Mouse (Mus musculus): Measurements from ENCODE around the gene A530032D15Rik.
"Not testable (repeated sequence)": the region's sequence is repeated elsewhere in the genome, so short reads cannot be mapped to it uniquely, and the experiment has no call there.

Gene A530032D15Rik

GRCm38 (mm10) chr1:85109753-85110152 lies at the start of gene A530032D15Rik:
Gene A530032D15Rik (minus strand): TSS chr1:85109853.
- not testable (repeated sequence) for ATAC-seq (ENCODE audit: insufficient number of reproducible peaks, low FRiP score, low TSS enrichment)

- ATAC-seq (ENCODE audit: insufficient number of reproducible peaks, low FRiP score, low TSS enrichment), result not testable (repeated sequence)
Observed at GRCm38 (mm10) chr1:85155151-85155550, 45.5 kb upstream of the A530032D15Rik start.

- ATAC-seq (ENCODE audit: insufficient number of reproducible peaks, low FRiP score, low TSS enrichment), result not testable (repeated sequence)
Observed at GRCm38 (mm10) chr1:85133671-85134070, 24.0 kb upstream of the A530032D15Rik start.

- not testable (repeated sequence) for ATAC-seq (ENCODE audit: insufficient number of reproducible peaks, low FRiP score, low TSS enrichment)
Observed at GRCm38 (mm10) chr1:85121841-85122240, 12.2 kb upstream of the A530032D15Rik start.

- ATAC-seq (ENCODE audit: insufficient number of reproducible peaks, low FRiP score, low TSS enrichment), result not testable (repeated sequence)
Observed at GRCm38 (mm10) chr1:85118341-85118740, 8.7 kb upstream of the A530032D15Rik start.

- ATAC-seq (ENCODE audit: insufficient number of reproducible peaks, low FRiP score, low TSS enrichment), result not testable (repeated sequence)
Observed at GRCm38 (mm10) chr1:85117537-85117936, 7.9 kb upstream of the A530032D15Rik start.

DNA sequence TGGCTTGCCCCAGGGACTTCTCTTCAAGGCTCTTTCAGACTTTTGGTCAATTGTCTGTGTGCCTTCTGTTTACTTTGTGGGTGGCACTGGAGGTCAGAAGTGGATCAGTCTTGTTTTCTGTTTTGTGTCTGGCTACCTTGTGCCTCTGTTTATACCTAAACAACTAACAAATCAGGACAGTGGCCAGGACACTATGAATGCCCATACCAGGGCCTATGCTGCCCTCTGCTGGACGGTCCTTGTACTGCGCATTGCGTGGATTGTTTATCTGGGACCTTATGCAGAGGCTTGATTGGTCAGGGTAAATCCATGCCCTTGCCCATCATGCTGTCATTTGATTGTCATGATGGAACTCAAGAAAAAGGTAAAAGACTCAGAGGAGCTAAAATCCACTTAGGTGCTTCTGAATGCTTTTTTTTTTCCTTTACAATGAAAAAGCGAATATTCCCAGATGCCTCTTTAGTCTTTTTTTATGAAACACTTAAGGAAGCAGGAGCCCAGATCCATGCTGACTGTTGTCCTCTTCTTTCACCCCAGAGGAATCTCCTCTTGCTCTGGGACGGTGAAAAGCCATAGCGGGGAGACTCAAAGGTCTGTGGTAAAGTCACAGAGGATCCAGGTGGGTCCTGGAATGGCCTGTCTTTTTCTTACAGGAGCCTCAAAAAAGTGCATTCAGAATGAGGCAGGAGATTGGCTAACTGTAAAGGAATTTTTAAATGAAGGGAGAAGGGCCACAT lies 5.2 kb upstream of the A530032D15Rik start:
- ATAC-seq (ENCODE audit: insufficient number of reproducible peaks, low FRiP score, low TSS enrichment), result not testable (repeated sequence)

GRCm38 (mm10) chr1:85114078-85114477 lies 4.4 kb upstream of the A530032D15Rik start:
- not testable (repeated sequence) for ATAC-seq (ENCODE audit: insufficient number of reproducible peaks, low FRiP score, low TSS enrichment)

DNA sequence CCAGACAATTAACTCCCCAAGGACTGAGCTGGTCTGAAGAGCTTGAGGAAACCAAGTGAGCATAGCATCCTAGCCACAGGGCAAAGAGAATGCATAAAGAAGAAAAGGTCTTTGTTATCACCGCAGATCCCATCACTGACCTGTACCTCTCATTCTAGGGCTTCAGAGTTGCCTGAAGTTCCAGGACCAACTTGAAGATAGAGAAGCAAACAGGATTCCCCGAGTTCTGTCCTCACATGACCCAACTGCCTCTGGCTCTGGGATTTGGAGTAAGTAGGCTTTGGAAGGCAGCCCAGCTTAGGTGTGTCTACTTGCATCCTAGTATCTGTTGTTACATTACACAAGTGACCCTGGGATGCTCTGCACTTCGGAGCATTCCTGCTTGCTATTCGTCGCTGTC lies 3.2 kb upstream of the A530032D15Rik start:
- not testable (repeated sequence) for ATAC-seq (ENCODE audit: insufficient number of reproducible peaks, low FRiP score, low TSS enrichment)

DNA sequence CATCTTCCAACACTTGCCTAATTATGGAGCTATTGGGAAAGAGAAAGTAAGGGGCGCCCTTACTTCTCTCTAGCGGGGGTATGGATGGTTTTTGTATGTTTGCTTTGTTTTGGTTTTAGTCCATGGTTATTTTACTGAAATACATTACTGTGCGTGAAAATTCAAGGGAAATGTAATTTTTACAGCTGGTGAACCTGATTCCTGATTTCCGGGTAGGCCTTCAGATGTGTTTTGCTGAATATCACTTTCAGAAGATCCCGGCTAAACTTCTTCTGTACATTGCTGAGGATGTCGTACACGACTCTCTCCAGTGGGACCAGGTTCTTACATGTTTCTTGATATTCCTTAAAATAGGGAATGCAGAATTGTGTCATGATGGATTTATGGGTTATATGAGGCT lies 2.6 kb upstream of the A530032D15Rik start:
- ATAC-seq (ENCODE audit: insufficient number of reproducible peaks, low FRiP score, low TSS enrichment), result not testable (repeated sequence)

GRCm38 (mm10) chr1:85111572-85111971 lies 1.9 kb upstream of the A530032D15Rik start:
- ATAC-seq (ENCODE audit: insufficient number of reproducible peaks, low FRiP score, low TSS enrichment), result not testable (repeated sequence)

- ATAC-seq (ENCODE audit: insufficient number of reproducible peaks, low FRiP score, low TSS enrichment), result not testable (repeated sequence)
Observed at GRCm38 (mm10) chr1:85110876-85111275, 1.2 kb upstream of the A530032D15Rik start.

DNA sequence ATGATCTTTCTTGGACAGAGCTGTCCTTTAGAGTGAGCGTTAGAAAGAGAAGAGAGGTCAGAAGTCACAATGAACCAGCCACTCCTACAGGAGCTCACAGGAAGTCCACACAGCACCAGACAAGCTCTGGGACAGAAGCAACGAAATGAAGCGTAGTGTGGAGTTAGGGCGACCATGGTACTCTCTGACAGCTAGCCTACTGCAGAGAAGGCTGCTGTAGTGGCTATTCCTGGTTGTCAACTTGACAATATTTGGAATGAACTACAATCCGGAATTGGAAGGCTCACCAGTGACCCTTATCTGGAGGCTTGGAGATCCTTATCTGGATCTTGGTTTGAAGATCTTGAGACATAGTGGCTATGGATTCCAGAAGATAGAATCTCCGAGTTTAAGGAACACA lies 3.6 kb downstream of the A530032D15Rik start:
- ATAC-seq (ENCODE audit: insufficient number of reproducible peaks, low FRiP score, low TSS enrichment), result not testable (repeated sequence)

DNA sequence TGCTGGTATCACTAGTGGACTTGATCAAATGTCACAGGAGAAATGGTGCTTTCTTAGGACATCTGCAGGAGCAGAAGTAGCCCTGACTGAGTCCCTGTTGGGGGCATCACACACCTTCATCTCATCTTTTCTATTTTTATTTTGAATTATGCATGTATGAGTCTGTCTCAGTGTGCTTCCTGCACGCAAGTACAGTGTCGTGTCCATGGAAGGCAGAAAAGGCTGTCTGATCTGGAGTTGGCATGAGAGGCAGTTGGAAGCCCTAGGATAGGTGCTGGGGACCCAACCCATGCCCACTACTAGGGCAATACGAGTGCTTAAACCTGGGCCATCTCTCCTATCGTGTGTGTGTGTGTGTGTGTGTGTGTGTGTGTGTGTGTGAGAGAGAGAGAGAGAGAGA lies 4.3 kb downstream of the A530032D15Rik start:
- ATAC-seq (ENCODE audit: insufficient number of reproducible peaks, low FRiP score, low TSS enrichment), result not testable (repeated sequence)

DNA sequence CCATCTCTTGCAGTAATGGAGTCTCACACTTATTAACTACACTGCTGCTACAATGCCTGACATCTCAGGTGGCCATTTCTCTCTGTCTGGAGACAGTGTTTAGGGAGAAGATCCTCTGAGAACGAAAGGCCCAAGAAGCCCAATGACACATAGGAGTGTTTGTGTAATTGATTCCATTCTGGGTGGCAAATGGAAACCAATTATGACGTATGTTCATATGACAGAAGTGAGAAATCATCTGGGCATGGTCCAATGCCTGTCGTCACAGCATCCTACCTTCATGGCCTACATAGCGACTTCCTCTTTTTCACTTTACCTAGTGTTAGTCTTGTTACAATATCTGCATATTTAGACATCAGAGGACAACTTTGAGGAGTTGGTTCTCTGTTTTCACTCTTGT lies 7.9 kb downstream of the A530032D15Rik start:
- not testable (repeated sequence) for ATAC-seq (ENCODE audit: insufficient number of reproducible peaks, low FRiP score, low TSS enrichment)

DNA sequence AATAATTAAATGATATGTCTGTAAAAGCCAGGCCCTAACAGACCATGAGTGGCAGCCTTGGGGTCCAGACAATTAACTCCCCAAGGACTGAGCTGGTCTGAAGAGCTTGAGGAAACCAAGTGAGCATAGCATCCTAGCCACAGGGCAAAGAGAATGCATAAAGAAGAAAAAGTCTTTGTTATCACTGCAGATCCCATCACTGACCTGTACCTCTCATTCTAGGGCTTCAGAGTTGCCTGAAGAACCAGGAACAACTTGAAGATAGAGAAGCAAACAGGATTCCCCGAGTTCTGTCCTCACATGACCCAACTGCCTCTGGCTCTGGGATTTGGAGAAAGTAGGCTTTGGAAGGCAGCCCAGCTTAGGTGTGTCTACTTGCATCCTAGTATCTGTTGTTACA lies 9.8 kb downstream of the A530032D15Rik start, which contains the start of gene Gm10553:
Gene Gm10553, plus strand, starts transcription at position 301 of the 400 bp plus-strand sequence.
- not testable (repeated sequence) for ATAC-seq (ENCODE audit: insufficient number of reproducible peaks, low FRiP score, low TSS enrichment)

DNA sequence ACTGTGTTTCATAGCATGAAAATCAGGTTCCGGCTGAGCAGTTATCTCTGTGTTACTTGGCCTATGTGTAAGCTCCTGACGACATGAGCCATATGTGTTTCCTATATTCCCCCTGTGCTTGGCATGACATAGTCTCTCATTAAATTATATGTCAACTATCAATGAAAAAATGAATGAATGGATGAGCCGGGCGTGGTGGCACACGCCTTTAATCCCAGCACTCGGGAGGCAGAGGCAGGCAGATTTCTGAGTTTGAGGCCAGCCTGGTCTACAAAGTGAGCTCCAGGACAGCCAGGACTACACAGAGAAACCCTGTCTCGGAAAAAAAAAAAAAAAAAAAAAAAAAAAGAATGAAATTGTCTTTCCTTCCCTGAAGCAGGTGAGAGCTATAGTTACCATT lies 10.6 kb downstream of the A530032D15Rik start:
- not testable (repeated sequence) for ATAC-seq (ENCODE audit: insufficient number of reproducible peaks, low FRiP score, low TSS enrichment)

DNA sequence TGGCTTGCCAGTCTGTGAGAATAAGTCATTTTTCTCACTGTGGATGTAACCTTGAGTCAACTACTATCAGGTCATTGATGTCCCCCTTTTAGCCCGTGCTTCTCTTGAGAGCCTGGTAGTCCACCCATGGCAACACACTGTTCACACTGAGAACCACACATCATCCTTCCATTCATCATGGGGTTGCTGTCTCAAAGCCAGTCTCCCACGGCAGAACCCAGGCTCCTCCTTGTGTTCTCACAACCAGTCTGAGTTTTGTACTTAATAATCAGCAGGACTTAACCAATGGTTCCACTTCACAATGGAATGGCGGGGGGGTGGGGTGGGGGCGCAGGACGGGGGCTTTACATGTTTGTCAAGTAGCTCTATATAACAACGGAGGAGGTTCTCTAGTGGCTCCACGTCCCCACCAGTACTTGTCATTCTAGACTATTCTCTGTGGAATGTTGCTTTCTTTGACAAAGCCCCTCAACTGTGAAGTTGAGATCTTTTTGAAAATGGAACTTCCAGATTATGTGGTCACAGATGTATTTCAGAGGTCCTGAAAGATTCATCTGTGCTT lies 16.6 kb downstream of the A530032D15Rik start:
- not testable (repeated sequence) for ATAC-seq (ENCODE audit: insufficient number of reproducible peaks, low FRiP score, low TSS enrichment)

- not testable (repeated sequence) for ATAC-seq (ENCODE audit: insufficient number of reproducible peaks, low FRiP score, low TSS enrichment)
Observed at GRCm38 (mm10) chr1:85092169-85092568, 17.5 kb downstream of the A530032D15Rik start.

- ATAC-seq (ENCODE audit: insufficient number of reproducible peaks, low FRiP score, low TSS enrichment), result not testable (repeated sequence)
Observed at GRCm38 (mm10) chr1:85086211-85086610, 23.4 kb downstream of the A530032D15Rik start.

- not testable (repeated sequence) for ATAC-seq (ENCODE audit: insufficient number of reproducible peaks, low FRiP score, low TSS enrichment)
Observed at GRCm38 (mm10) chr1:85084803-85085202, 24.9 kb downstream of the A530032D15Rik start.

All from cerebellum, adult (tissue).